In genomic region chr5:150260054-150260386, GRCm38 (mm10) we compare ENCODE assay signal across 8 mouse cellular contexts.
A peak's percentile ranks its signal among the peaks of the same experiment; 100 is the strongest.
DNase-seq lines count a peak whose midpoint lies in the region; ATAC-seq lines count a peak whose summit lies in the region.

No protein-coding gene starts in this region.

- peaks cover 9 to 34% of the 10 kb centered on the region in 2 experiments for H3K4me1 ChIP-seq in heart, embryonic 14.5 days (ENCODE audit: control insufficient read depth in 2 of 2, insufficient read depth in 2 of 2, low read length in 2 of 2)
- H3K4me1 ChIP-seq in embryonic facial prominence, embryonic 10.5 days, result peaks cover 35% of the 10 kb centered on the region
- H3K4me1 ChIP-seq in hindbrain, embryonic 15.5 days (replicated peaks), result peaks cover 43% of the 10 kb centered on the region
- peaks cover 10% of the 10 kb centered on the region for H3K4me1 ChIP-seq in midbrain, embryonic 12.5 days

- H3K27me3 ChIP-seq in heart, embryonic 14.5 days (ENCODE audit: control insufficient read depth, insufficient read depth, low read length), result no peaks in the 10 kb centered on the region
- H3K27me3 ChIP-seq in embryonic facial prominence, embryonic 10.5 days (replicated peaks; ENCODE audit: low read depth, poor library complexity, severe bottlenecking), result peaks cover 9% of the 10 kb centered on the region; the same call in 1 of the 2 replicates
- H3K27me3 ChIP-seq in hindbrain, embryonic 15.5 days, result no peaks in the 10 kb centered on the region
- no peaks in the 10 kb centered on the region for H3K27me3 ChIP-seq in midbrain, embryonic 12.5 days

- H3K9me3 ChIP-seq in heart, embryonic 14.5 days (ENCODE audit: control insufficient read depth, low read length), result no peaks in the 10 kb centered on the region
- no peaks in the 10 kb centered on the region for H3K9me3 ChIP-seq in embryonic facial prominence, embryonic 10.5 days
- H3K9me3 ChIP-seq in hindbrain, embryonic 15.5 days, result no peaks in the 10 kb centered on the region
- H3K9me3 ChIP-seq in midbrain, embryonic 12.5 days, result no peaks in the 10 kb centered on the region

- H3K4me2 ChIP-seq in heart, embryonic 14.5 days (ENCODE audit: low read length), result peak overlapping the region; percentile 68
- H3K4me2 ChIP-seq in hindbrain, embryonic 15.5 days, result peak overlapping the region; percentile 69
- H3K4me2 ChIP-seq in midbrain, embryonic 12.5 days (replicated peaks), result peak overlapping the region; percentile 70

- 30% methylated on average over 9 of the region's 9 CpGs for WGBS in heart, embryonic 14.5 days
- WGBS in embryonic facial prominence, embryonic 10.5 days, result 27% methylated on average over 9 of the region's 9 CpGs
- WGBS in hindbrain, embryonic 15.5 days, result 19% methylated on average over 9 of the region's 9 CpGs
- WGBS in midbrain, embryonic 12.5 days, result 29% methylated on average over 9 of the region's 9 CpGs

- H3K27ac ChIP-seq in heart, embryonic 14.5 days (replicated peaks in 1 of 2; ENCODE audit: control insufficient read depth in 1 of 2, insufficient read depth in 1 of 2, low read depth in 2 of 2, low read length in 2 of 2), result peak overlapping the region; percentile 64 to 83
- 0 out of 2 replicates have a peak overlapping the region, but pooled peaks have one; percentile 19 for H3K27ac ChIP-seq in embryonic facial prominence, embryonic 10.5 days (replicated peaks)
- peak overlapping the region; percentile 98 for H3K27ac ChIP-seq in hindbrain, embryonic 15.5 days (replicated peaks)
- H3K27ac ChIP-seq in midbrain, embryonic 12.5 days (replicated peaks), result peak overlapping the region; percentile 83

- no peak for DNase-seq in heart, adult 18-20 months
- DNase-seq in embryonic facial prominence, embryonic 10.5 days (ENCODE audit: low spot score), result no peak
- no peak for DNase-seq in thymus, postnatal 4 days
- DNase-seq in retina, postnatal 1 day, result no peak

- no peak for ATAC-seq in heart, embryonic 14.5 days (ENCODE audit: insufficient number of reproducible peaks, insufficient read depth, low FRiP score, low read depth)
- ATAC-seq in hindbrain, embryonic 15.5 days (ENCODE audit: low FRiP score, low read depth), result no peak; the same call in 1 of the 2 replicates
- ATAC-seq in midbrain, embryonic 12.5 days (ENCODE audit: low FRiP score, low read depth), result no peak; the same call in 1 of the 2 replicates
- no peak for ATAC-seq in erythroid progenitor cell, adult 5-6 weeks (replicated peaks; ENCODE audit: low FRiP score, poor library complexity, severe bottlenecking)

- peak overlapping the region; percentile 45 to 60 for H3K4me3 ChIP-seq in heart, embryonic 14.5 days (ENCODE audit: control insufficient read depth in 1 of 2, insufficient read depth in 1 of 2, low read depth in 1 of 2, low read length in 2 of 2)
- peak overlapping the region; percentile 62 for H3K4me3 ChIP-seq in embryonic facial prominence, embryonic 10.5 days
- H3K4me3 ChIP-seq in hindbrain, embryonic 15.5 days, result peak overlapping the region; percentile 58
- peak overlapping the region; percentile 44 for H3K4me3 ChIP-seq in midbrain, embryonic 12.5 days

- H3K9ac ChIP-seq in heart, embryonic 14.5 days (ENCODE audit: low read length), result peak overlapping the region; percentile 75
- peak overlapping the region; percentile 76 for H3K9ac ChIP-seq in hindbrain, embryonic 15.5 days
- peak overlapping the region; percentile 55 for H3K9ac ChIP-seq in midbrain, embryonic 12.5 days (replicated peaks)

- no peaks in the 10 kb centered on the region for H3K36me3 ChIP-seq in heart, embryonic 14.5 days (ENCODE audit: control insufficient read depth, insufficient read depth, low read length)
- H3K36me3 ChIP-seq in embryonic facial prominence, embryonic 10.5 days (replicated peaks), result no peaks in the 10 kb centered on the region
- H3K36me3 ChIP-seq in hindbrain, embryonic 15.5 days, result no peaks in the 10 kb centered on the region
- H3K36me3 ChIP-seq in midbrain, embryonic 12.5 days, result no peaks in the 10 kb centered on the region

Comparison
In these comparisons a context has a peak if more than half of its experiments do, and no peak if none do; other contexts are left out.
1. H3K27ac ChIP-seq: peak in every context shown above with its lines; median percentile 98 in hindbrain, embryonic 15.5 days; 83 in midbrain, embryonic 12.5 days; 74 in heart, embryonic 14.5 days; 19 in embryonic facial prominence, embryonic 10.5 days.